Comparison of ENCODE assay signal across 12 mouse cellular contexts in genomic region chr15:78509297-78509899, GRCm38 (mm10). TPM values are rescaled to one million over a fixed set of nuclear protein-coding genes. Genes with fewer than 3 reads are reported as not detected.
DNase-seq lines count a peak whose midpoint lies in the region; ATAC-seq and TF ChIP-seq lines count a peak whose summit lies in the region.
"Had no signal": no experiment of that assay in that cellular context is flagged by ENCODE, and none has a peak within 500 bp of the region (broad histone marks: within the 10 kb centered on the region; RNA-seq: fewer than 3 reads in every experiment).

No protein-coding gene starts in this region.

- TF ChIP-seq POLR2A in kidney, adult 2 months (IDR thresholded peaks at IDR 0.05; ENCODE audit: low read depth, low read length), result no peak

- WGBS in heart, postnatal 0 days, result 56% methylated on average over 12 of the region's 12 CpGs
- WGBS in embryonic facial prominence, embryonic 12.5 days, result 45% methylated on average over 12 of the region's 12 CpGs
- 46% methylated on average over 12 of the region's 12 CpGs for WGBS in midbrain, embryonic 14.5 days
- WGBS in kidney, adult 2 months, result 73% methylated on average over 12 of the region's 12 CpGs

- no peak overlapping the region for H3K4me2 ChIP-seq in heart, postnatal 0 days (ENCODE audit: low read depth, low read length)
- H3K4me2 ChIP-seq in embryonic facial prominence, embryonic 12.5 days (replicated peaks), result no peak overlapping the region
- no peak overlapping the region for H3K4me2 ChIP-seq in midbrain, embryonic 14.5 days (ENCODE audit: low read length)
- H3K4me2 ChIP-seq: kidney, embryonic 15.5 days had no signal

- H3K4me1 ChIP-seq in heart, postnatal 0 days (ENCODE audit: control insufficient read depth, insufficient read depth), result peaks cover 3% of the 10 kb centered on the region; the same call in 1 of the 2 replicates
- H3K4me1 ChIP-seq in ES-E14 (ENCODE audit: control insufficient read depth in 2 of 2, insufficient read depth in 2 of 2, low read length in 2 of 2, poor library complexity in 1 of 2), result peaks cover 0 to 8% of the 10 kb centered on the region in 2 experiments; a peak in 2 of 4 replicates
- H3K4me1 ChIP-seq in embryonic facial prominence, embryonic 12.5 days, result peaks cover 6% of the 10 kb centered on the region; the same call in 1 of the 2 replicates
- H3K4me1 ChIP-seq in midbrain, embryonic 14.5 days (ENCODE audit: control insufficient read depth, insufficient read depth, low read length), result peaks cover 7% of the 10 kb centered on the region
- no peaks in the 10 kb centered on the region for H3K4me1 ChIP-seq in kidney, adult 2 months (ENCODE audit: control insufficient read depth, insufficient read depth, low read length)

- no peaks in the 10 kb centered on the region for H3K27me3 ChIP-seq in heart, postnatal 0 days (ENCODE audit: control insufficient read depth, insufficient read depth, low read length)
- H3K27me3 ChIP-seq in embryonic facial prominence, embryonic 12.5 days, result no peaks in the 10 kb centered on the region
- no peaks in the 10 kb centered on the region for H3K27me3 ChIP-seq in midbrain, embryonic 14.5 days (ENCODE audit: control insufficient read depth, insufficient read depth, low read length)
- no peaks in the 10 kb centered on the region for H3K27me3 ChIP-seq in kidney, adult 2 months (replicated peaks; ENCODE audit: control insufficient read depth, insufficient read depth, low read length)
- H3K27me3 ChIP-seq: kidney, embryonic 15.5 days had no signal

- in situ Hi-C loops in ES-E14 (cut with MboI; ENCODE audit: low sequenced_read_pairs in 2 of 2, unreplicated experiment in 2 of 2), result no loop called here

- TF ChIP-seq CTCF in heart, postnatal 0 days (IDR thresholded peaks at IDR 0.05; ENCODE audit: low read depth), result no peak
- no peak for TF ChIP-seq CTCF in kidney, adult 2 months (conservative IDR thresholded peaks at IDR 0.05; ENCODE audit: insufficient read depth, insufficient read length, low read depth, low read length)

- DNase-seq in heart, postnatal 0 days (ENCODE audit: low spot score), result peak; percentile 12
- DNase-seq in heart, adult 8-10 months (ENCODE audit: low spot score), result no peak
- peak; percentile 60 for DNase-seq in ES-E14 (ENCODE audit: low read depth, low spot score)
- DNase-seq in midbrain, embryonic 14.5 days, result peak; percentile 44
- no peak for DNase-seq in gastrocnemius, postnatal 36 days
- DNase-seq in spleen, postnatal 36 days (ENCODE audit: low spot score in 2 of 2), result no peak
- no peak for DNase-seq in kidney, adult 2 months
- DNase-seq: adrenal gland, postnatal 10 days; cerebellum, postnatal 25 days; lung, postnatal 14 days had no signal

- intact Hi-C loops in gastrocnemius, postnatal 36 days (cut with DNase I), result no loop called here

- no peak for TF ChIP-seq EP300 in heart, postnatal 0 days (IDR thresholded peaks at IDR 0.05; ENCODE audit: low read depth)

- no peaks in the 10 kb centered on the region for H3K9me3 ChIP-seq in heart, postnatal 0 days (replicated peaks; ENCODE audit: control insufficient read depth, low read length)
- no peaks in the 10 kb centered on the region for H3K9me3 ChIP-seq in ES-E14 (ENCODE audit: control insufficient read depth, insufficient read depth, low read depth, low read length)
- 0 out of 2 replicates have a peak, but pooled peaks cover 5% of the 10 kb centered on the region for H3K9me3 ChIP-seq in embryonic facial prominence, embryonic 12.5 days
- H3K9me3 ChIP-seq in midbrain, embryonic 14.5 days (ENCODE audit: control insufficient read depth, low read length), result peaks cover 5% of the 10 kb centered on the region; the same call in 1 of the 2 replicates

- H3K9ac ChIP-seq in heart, postnatal 0 days (replicated peaks; ENCODE audit: low read depth, low read length), result no peak overlapping the region
- peak overlapping the region; percentile 48; the same call in 1 of the 2 replicates for H3K9ac ChIP-seq in ES-E14 (ENCODE audit: insufficient read depth, low read depth, low read length, poor library complexity, severe bottlenecking)
- H3K9ac ChIP-seq in embryonic facial prominence, embryonic 12.5 days, result 0 out of 2 replicates have a peak overlapping the region, but pooled peaks have one; percentile 7
- 0 out of 2 replicates have a peak overlapping the region, but pooled peaks have one; percentile 31 for H3K9ac ChIP-seq in midbrain, embryonic 14.5 days (replicated peaks; ENCODE audit: low read length)
- H3K9ac ChIP-seq: kidney, embryonic 15.5 days had no signal

- no peaks in the 10 kb centered on the region for H3K36me3 ChIP-seq in heart, postnatal 0 days (replicated peaks; ENCODE audit: control insufficient read depth, insufficient read depth, low read length)
- H3K36me3 ChIP-seq in ES-E14 (ENCODE audit: control insufficient read depth, insufficient read depth, low read length, poor library complexity, severe bottlenecking), result no peaks in the 10 kb centered on the region
- H3K36me3 ChIP-seq in embryonic facial prominence, embryonic 12.5 days, result no peaks in the 10 kb centered on the region
- no peaks in the 10 kb centered on the region for H3K36me3 ChIP-seq in midbrain, embryonic 14.5 days (ENCODE audit: control insufficient read depth, insufficient read depth, low read length)
- H3K36me3 ChIP-seq in kidney, adult 2 months (ENCODE audit: control insufficient read depth, insufficient read depth, low read length), result no peaks in the 10 kb centered on the region
- H3K36me3 ChIP-seq: kidney, embryonic 15.5 days had no signal

- no peak overlapping the region for H3K27ac ChIP-seq in heart, postnatal 0 days (ENCODE audit: low read depth)
- no peak overlapping the region for H3K27ac ChIP-seq in ES-E14 (ENCODE audit: insufficient read depth, low read depth, low read length, poor library complexity, severe bottlenecking)
- no peak overlapping the region for H3K27ac ChIP-seq in embryonic facial prominence, embryonic 12.5 days
- H3K27ac ChIP-seq in midbrain, embryonic 14.5 days (replicated peaks; ENCODE audit: low read depth, low read length), result no peak overlapping the region
- H3K27ac ChIP-seq in kidney, adult 2 months (ENCODE audit: insufficient read depth, low read depth, low read length), result no peak overlapping the region
- H3K27ac ChIP-seq: kidney, embryonic 15.5 days had no signal

- ATAC-seq in heart, postnatal 0 days (ENCODE audit: insufficient read depth, low read depth), result peak; percentile 60; the same call in 1 of the 2 replicates
- no peak for ATAC-seq in embryonic facial prominence, embryonic 12.5 days (ENCODE audit: insufficient number of reproducible peaks, insufficient read depth, low FRiP score, low TSS enrichment)
- ATAC-seq in midbrain, embryonic 14.5 days (ENCODE audit: low FRiP score, low TSS enrichment), result no peak

- no peak overlapping the region for H3K4me3 ChIP-seq in heart, postnatal 0 days (ENCODE audit: low read depth, low read length)
- H3K4me3 ChIP-seq in ES-E14 (ENCODE audit: insufficient read depth in 1 of 2, low read depth in 1 of 2, low read length in 2 of 2, poor library complexity in 1 of 2, severe bottlenecking in 1 of 2), result peak overlapping the region; percentile 12 to 39; a peak in 3 of 4 replicates
- no peak overlapping the region for H3K4me3 ChIP-seq in embryonic facial prominence, embryonic 12.5 days
- H3K4me3 ChIP-seq in midbrain, embryonic 14.5 days (replicated peaks; ENCODE audit: low read depth, low read length), result no peak overlapping the region
- no peak overlapping the region for H3K4me3 ChIP-seq in kidney, adult 2 months (ENCODE audit: insufficient read depth, low read depth, low read length)
- H3K4me3 ChIP-seq: kidney, embryonic 15.5 days had no signal

RNA-seq across cellular contexts. Expression of gene Il2rb, which starts 14.3 kb away (rescaled TPM):
- 0.12 TPM in 1 of 2 replicates, not detected in the other for total RNA-seq in heart, postnatal 0 days (2014; rRNA removed; ENCODE audit: low replicate concordance)
- polyA plus RNA-seq in heart, postnatal 0 days (2015; fragmentation: Nextera tagmentation; extraction: Ambion mirVana), result 0.08 TPM in 2 replicates
- under 1 TPM; 0.13 to 0.57 (median 0.34) TPM for total RNA-seq in heart, adult 8-10 months (2022)
- 0.62 TPM in 1 of 2 replicates, not detected in the other for total RNA-seq in ES-E14 (2012; rRNA removed)
- polyA plus RNA-seq in embryonic facial prominence, embryonic 12.5 days (2016; fragmentation: Nextera tagmentation; extraction: Ambion mirVana), result 0.06 and 0.09 TPM in 2 replicates
- polyA plus RNA-seq in midbrain, embryonic 14.5 days (2014; fragmentation: Nextera tagmentation; extraction: Ambion mirVana), result 0.08 and 0.11 TPM in 2 replicates
- not detected for total RNA-seq in gastrocnemius, postnatal 36 days (2021)
- 2.2 and 6.3 TPM in 2 replicates for polyA plus RNA-seq in kidney, adult 2 months (2012; rRNA removed)

RNA-seq across cellular contexts. Expression of gene C1qtnf6, which starts 21.8 kb away (rescaled TPM):
- 22.1 and 23.0 TPM in 2 replicates for total RNA-seq in heart, postnatal 0 days (2014; rRNA removed; ENCODE audit: low replicate concordance)
- 27.4 and 29.9 TPM in 2 replicates for polyA plus RNA-seq in heart, postnatal 0 days (2015; fragmentation: Nextera tagmentation; extraction: Ambion mirVana)
- 10 to 100 TPM in 1 of 4 experiments, 1 to 10 TPM in 3; 8.2 to 12.6 (median 9.5) TPM for total RNA-seq in heart, adult 8-10 months (2022)
- total RNA-seq in ES-E14 (2012; rRNA removed), result 1.1 and 1.8 TPM in 2 replicates
- 21.0 and 22.9 TPM in 2 replicates for polyA plus RNA-seq in embryonic facial prominence, embryonic 12.5 days (2016; fragmentation: Nextera tagmentation; extraction: Ambion mirVana)
- 5.6 and 7.3 TPM in 2 replicates for polyA plus RNA-seq in midbrain, embryonic 14.5 days (2014; fragmentation: Nextera tagmentation; extraction: Ambion mirVana)
- 10 to 100 TPM in 1 of 2 experiments, 1 to 10 TPM in 1; 9.4 to 11.2 TPM for total RNA-seq in gastrocnemius, postnatal 36 days (2021)
- 14.3 and 17.0 TPM in 2 replicates for polyA plus RNA-seq in kidney, adult 2 months (2012; rRNA removed)

RNA-seq across cellular contexts. Expression of gene Sstr3, which starts 35.1 kb away (rescaled TPM):
- 0.04 TPM in 1 of 2 replicates, not detected in the other for total RNA-seq in heart, postnatal 0 days (2014; rRNA removed; ENCODE audit: low replicate concordance)
- polyA plus RNA-seq in heart, postnatal 0 days (2015; fragmentation: Nextera tagmentation; extraction: Ambion mirVana), result 0.12 and 0.19 TPM in 2 replicates
- total RNA-seq in heart, adult 8-10 months (2022), result not detected
- total RNA-seq in ES-E14 (2012; rRNA removed), result 0.11 and 0.18 TPM in 2 replicates
- polyA plus RNA-seq in embryonic facial prominence, embryonic 12.5 days (2016; fragmentation: Nextera tagmentation; extraction: Ambion mirVana), result not detected in 2 replicates
- 0.18 and 0.23 TPM in 2 replicates for polyA plus RNA-seq in midbrain, embryonic 14.5 days (2014; fragmentation: Nextera tagmentation; extraction: Ambion mirVana)
- not detected for total RNA-seq in gastrocnemius, postnatal 36 days (2021)
- polyA plus RNA-seq in kidney, adult 2 months (2012; rRNA removed), result 0.17 and 0.29 TPM in 2 replicates

RNA-seq across cellular contexts. Expression of gene Tmprss6, which starts 41.0 kb away (rescaled TPM):
- 0.50 TPM in 1 of 2 replicates, not detected in the other for total RNA-seq in heart, postnatal 0 days (2014; rRNA removed; ENCODE audit: low replicate concordance)
- 0.29 and 0.49 TPM in 2 replicates for polyA plus RNA-seq in heart, postnatal 0 days (2015; fragmentation: Nextera tagmentation; extraction: Ambion mirVana)
- not detected for total RNA-seq in heart, adult 8-10 months (2022)
- 0.49 and 0.63 TPM in 2 replicates for total RNA-seq in ES-E14 (2012; rRNA removed)
- polyA plus RNA-seq in embryonic facial prominence, embryonic 12.5 days (2016; fragmentation: Nextera tagmentation; extraction: Ambion mirVana), result 0.66 and 1.4 TPM in 2 replicates
- 0.26 and 0.43 TPM in 2 replicates for polyA plus RNA-seq in midbrain, embryonic 14.5 days (2014; fragmentation: Nextera tagmentation; extraction: Ambion mirVana)
- not detected for total RNA-seq in gastrocnemius, postnatal 36 days (2021)
- polyA plus RNA-seq in kidney, adult 2 months (2012; rRNA removed), result 2.7 and 5.7 TPM in 2 replicates

Comparison
In these comparisons a context has a peak if more than half of its experiments do, and no peak if none do; other contexts are left out.
1. DNase-seq: peak in heart, postnatal 0 days (single experiment), ES-E14 (single experiment) and midbrain, embryonic 14.5 days (single experiment); none in heart, adult 8-10 months (single experiment), gastrocnemius, postnatal 36 days (0 of 2), spleen, postnatal 36 days (0 of 2) and kidney, adult 2 months (single experiment).
2. H3K4me3 ChIP-seq: peak in ES-E14 (2 of 2); none in heart, postnatal 0 days (single experiment), embryonic facial prominence, embryonic 12.5 days (single experiment), midbrain, embryonic 14.5 days (single experiment) and kidney, adult 2 months (single experiment).